Comparison of ENCODE assay signal across 15 mouse cellular contexts in genomic region chr3:90268190-90268589, GRCm38 (mm10). TPM values are rescaled to one million over a fixed set of nuclear protein-coding genes. Genes with fewer than 3 reads are reported as not detected.
"Had no signal": no experiment of that assay in that cellular context is flagged by ENCODE, and none has a peak within 500 bp of the region (broad histone marks: within the 10 kb centered on the region; RNA-seq: fewer than 3 reads in every experiment).

No protein-coding gene starts in this region.

- H3K4me3 ChIP-seq: layer of hippocampus, adult 2 months; limb, embryonic 10.5 days; limb, embryonic 13.5 days; liver, embryonic 12.5 days had no signal

- H3K27ac ChIP-seq: layer of hippocampus, adult 2 months; limb, embryonic 10.5 days; limb, embryonic 13.5 days; liver, embryonic 12.5 days had no signal

- H3K9me3 ChIP-seq: limb, embryonic 10.5 days; limb, embryonic 13.5 days; liver, embryonic 12.5 days had no signal

- DNase-seq: kidney, adult 9 months; kidney, postnatal 25 days; layer of hippocampus, adult 9-11 months; liver; lung, embryonic 14.5 days; midbrain, embryonic 14.5 days; thymus, postnatal 25 days had no signal

- H3K27me3 ChIP-seq: limb, embryonic 13.5 days; liver, embryonic 12.5 days had no signal

- ATAC-seq: liver, embryonic 12.5 days; lung, postnatal 0 days had no signal

RNA-seq across cellular contexts. Expression of gene Creb3l4, which starts 24.9 kb away (rescaled TPM):
- total RNA-seq: layer of hippocampus, adult 2 months; layer of hippocampus, postnatal 25 days; left cerebral cortex, postnatal 25 days; megakaryocyte-erythroid progenitor cell, adult 5-6 weeks had no signal
